Mouse (Mus musculus) E14TG2a.4 (cell line): ENCODE results near the gene Stk40.

Source experiments
- CTCF ChIP-seq: conservative IDR thresholded peaks from 2 replicates; pipeline ENCODE4 v1.5.1; 2014; ENCODE audit warnings: low read length
- NANOG ChIP-seq: IDR thresholded peaks from 2 replicates; pipeline ENCODE4 v1.6.1; 2014; ENCODE audit warnings: borderline replicate concordance, low read length, mixed read lengths
- POU5F1 ChIP-seq: IDR thresholded peaks from 2 replicates; pipeline ENCODE4 v1.6.1; 2014; ENCODE audit warnings: low read length, borderline replicate concordance

DNA sequence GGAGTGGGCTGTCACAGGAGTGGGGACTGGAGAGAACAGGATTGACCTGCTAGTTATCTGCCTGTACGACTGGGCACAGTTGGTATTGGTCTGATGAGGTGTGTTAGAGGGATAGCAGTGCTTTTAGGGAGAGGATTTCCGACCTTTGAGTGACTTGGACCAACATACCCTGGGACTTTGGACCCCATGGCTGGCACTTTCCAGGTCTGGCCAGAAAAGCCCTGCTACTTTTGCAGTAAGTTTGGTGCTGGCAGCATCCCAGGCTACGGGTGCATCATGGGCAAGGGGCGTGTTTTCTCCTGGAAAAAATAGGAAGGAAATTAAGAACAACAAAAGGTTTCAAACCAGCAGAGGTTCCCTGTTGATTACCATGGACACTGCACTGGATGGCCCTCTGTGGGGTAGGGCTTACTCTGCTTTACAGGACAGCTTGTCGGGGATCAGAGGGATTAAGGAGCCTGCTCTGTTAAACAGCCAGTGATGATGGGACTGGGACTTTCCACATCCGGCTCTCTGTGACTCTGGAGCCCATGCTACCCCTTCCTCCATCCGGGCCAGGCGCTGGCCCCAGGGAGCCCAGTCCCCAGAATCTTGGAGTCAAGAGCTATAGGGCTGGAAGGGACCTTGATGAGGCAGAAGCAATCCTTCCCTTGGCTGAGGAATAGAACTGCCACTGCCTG is 4.4 kb downstream of the Stk40 start:
- TF ChIP-seq CTCF = no peak
- TF ChIP-seq NANOG = no peak
- no peak for TF ChIP-seq POU5F1
